Mouse (Mus musculus) brain, adult 2 months (tissue): ENCODE data around the gene Lzts2.

ENCODE experiments used
- DNase-seq: peaks from one replicate; pipeline ENCODE4 v3.0.0; 2011; ENCODE audit warnings: low read depth, low spot score

Gene Lzts2

DNA sequence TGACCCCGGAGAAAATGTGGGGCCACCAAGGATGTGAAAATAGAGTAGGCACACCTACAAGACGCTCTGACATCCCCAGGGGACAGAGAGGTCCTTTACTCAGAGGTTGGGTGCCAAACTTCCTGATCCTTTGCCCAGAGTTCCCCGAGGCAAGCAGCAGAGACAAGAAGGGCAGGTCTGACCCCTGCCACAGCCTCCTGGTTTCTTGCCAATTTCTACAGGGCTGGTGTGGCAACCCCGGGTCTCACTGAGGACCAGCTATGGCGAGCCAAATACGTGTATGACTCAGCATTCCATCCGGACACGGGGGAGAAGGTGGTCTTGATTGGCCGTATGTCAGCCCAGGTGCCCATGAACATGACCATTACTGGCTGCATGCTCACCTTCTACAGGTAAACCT is 35.3 kb downstream of the Lzts2 start:
- DNase-seq = no peak

DNA sequence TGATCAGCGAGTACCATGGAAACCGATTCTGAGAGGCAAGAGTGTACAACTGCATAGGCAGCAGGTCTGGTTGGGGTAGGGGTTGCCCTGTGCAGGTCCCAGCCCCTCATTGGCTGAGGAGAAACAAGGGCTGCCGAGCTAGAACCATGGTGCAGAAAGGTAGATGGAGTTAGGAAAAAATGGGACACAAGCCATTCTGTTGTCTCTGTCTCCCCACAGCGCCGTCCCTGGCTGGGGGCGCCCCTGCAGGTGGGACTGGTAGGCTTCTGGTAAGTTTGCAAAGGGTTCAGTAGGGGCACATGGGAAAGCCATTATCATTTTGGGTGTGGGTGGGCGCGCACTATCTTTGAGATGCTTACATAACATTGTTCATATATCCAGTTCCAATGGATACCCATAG is 39.2 kb downstream of the Lzts2 start:
- no peak for DNase-seq

DNA sequence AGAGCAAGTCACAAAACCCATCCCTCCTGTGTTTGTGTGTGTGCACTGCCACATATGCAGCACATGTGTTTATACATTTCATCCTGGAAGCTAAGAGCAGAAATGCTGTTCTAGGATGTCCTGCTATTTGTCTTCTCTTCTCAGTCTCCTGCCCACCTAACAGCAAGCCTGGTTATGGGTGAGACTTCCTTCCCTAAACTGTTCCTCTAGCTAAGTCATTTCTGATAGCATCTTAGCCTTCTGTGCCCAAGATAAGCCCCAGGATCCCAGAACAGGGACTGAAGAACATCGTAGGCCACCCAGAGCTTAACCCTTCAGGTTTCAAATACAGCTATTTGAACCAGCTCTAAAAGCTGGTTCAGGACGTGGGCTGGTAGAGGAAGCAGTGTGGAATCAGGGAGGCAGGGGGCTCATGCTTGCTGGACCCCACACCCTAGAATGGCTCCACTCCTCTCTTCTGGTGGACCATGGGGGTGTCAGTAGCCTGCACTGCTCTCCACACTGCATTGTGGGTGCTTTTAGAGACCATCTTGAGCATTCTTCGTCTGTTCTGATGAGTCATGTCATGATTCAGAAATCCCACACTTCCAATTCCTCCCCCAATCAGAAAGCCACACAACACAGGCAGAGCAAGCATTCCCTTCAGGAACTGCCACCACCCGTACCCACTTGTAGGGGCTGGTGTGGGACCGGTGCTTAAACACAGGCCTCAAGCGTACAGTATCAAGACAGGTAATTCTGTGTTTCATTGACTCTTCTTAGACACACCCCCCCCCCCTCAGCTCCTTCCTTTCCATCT is 40.9 kb downstream of the Lzts2 start:
- peak; percentile 90 for DNase-seq

DNA sequence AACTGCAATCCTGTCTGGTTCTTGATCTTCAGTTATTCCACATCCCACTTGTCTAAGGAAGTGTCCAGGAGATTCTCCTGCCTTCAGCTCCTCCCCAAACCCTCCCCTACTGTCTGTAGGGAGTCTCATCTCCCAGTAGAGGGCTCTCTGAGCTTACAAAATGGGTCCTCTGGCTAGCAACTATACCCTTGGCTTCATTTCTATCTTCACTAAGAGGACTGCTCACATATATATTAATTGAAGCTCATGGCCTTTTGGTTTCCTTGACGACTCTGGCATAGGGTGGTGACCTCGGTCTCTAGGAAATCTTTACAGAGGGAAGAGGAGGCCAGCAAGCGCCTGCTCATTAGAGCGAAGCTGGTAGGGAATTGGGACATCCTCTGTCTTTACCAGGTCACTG is 42.1 kb downstream of the Lzts2 start:
- DNase-seq = peak; percentile 87

DNA sequence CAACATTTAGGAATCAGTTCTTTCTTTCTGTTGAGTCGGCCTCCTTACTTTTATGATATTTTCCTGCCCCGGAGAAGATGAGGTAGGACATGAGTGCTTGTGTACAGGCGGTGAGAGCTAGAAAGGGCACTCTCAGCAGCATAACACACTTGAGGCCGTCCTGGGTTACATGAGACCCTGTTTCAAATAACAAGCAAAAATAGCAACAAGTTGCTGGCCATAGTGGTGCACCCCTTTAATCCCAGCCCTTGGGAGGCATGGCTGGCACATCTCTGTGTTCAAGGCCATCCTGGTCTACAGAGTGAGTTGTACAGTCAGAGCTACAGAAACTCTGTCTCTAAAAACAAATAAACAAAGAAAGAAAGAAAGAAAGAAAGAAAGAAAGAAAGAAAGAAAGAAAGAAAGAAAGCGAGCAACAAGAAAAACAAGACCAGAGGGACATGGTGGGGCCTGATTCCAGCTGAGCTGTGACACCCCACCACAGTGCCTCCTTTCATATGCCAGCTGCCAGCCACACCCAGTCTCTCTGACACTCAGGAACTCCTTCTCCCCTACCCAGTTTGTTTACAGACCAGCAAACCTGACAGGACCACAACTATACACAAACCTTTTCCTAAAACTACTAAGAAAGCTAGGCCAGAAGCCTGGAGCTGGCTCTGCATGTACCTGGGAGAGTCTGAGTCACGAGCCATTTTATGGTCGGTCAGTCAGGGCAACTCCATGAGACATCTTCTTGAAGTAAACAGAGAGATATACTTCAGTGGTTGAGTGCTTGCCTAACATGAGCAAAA is 42.9 kb downstream of the Lzts2 start:
- no peak for DNase-seq

DNA sequence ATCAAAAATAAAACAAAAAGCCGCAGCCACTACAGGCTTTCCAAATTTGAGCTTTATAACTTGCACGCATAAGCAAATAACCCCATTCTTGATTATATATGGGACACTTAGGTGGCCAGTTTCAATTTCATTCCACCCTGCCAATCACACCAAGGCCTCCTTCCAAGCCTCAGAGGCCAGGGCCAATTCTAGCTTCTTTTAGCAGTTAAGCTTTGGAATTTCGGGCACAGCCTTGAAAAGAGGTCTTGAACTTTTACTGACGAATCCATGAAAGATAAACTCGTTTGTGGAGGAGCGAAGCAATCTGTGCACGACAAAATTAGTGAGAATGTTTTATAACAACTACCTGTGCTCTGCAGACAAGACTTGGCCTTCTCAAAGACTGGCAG is 43.5 kb downstream of the Lzts2 start:
- DNase-seq = no peak

DNA sequence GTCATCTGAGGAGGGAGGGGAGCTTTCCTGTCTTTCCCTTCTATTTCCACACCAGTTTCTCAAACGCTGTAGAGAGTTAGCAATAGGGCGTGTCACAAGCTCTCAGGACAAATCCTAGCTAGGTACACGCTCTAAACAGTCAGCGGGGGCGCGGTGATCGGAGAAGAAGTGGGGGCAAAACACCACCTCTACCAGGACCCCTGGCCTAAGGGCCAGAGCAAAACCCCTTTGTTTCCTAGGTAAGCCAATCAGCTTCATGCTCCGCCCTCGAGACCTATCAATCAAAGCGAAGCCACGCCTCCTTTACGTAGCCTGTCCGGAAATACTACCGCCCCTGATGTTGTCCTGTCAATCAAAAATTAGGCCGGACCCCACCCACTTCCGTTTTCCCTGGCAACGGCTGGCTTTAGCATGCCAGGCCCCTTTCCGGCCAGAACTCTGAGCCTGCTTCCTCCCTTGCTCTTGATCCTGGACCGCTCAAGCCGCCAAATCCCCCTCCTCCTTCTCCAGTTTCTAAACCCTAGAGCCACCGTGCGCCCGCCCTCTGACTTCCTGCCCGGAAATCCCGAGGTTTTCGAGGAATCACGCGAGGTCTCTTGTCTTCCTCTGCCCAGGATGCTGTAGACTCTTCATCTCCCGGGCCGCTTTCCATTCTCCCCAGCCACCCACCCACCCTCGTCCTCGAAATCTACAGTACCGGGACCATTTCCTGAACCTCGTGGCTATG is 44.1 kb downstream of the Lzts2 start:
- DNase-seq = peak; percentile 98

DNA sequence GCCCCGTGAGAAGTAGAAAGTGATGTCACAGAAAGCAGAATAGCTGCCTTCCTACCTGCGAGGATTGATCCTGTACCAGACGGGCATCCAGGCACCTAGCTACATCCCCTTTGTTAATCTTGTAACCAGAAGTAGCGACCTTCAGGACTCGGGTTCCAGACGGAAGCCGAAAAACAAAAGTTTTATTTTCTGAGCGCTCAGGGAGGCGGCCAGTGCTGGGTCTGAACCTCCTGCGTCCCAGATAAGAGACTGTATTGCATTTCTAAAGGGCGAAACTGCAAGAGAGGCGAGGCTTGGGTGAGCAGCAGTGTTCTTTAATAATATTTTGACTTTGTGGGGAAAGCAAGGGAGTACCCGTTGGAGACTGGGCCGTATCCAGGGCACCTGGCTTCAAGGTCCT is 44.6 kb downstream of the Lzts2 start:
- DNase-seq = no peak

DNA sequence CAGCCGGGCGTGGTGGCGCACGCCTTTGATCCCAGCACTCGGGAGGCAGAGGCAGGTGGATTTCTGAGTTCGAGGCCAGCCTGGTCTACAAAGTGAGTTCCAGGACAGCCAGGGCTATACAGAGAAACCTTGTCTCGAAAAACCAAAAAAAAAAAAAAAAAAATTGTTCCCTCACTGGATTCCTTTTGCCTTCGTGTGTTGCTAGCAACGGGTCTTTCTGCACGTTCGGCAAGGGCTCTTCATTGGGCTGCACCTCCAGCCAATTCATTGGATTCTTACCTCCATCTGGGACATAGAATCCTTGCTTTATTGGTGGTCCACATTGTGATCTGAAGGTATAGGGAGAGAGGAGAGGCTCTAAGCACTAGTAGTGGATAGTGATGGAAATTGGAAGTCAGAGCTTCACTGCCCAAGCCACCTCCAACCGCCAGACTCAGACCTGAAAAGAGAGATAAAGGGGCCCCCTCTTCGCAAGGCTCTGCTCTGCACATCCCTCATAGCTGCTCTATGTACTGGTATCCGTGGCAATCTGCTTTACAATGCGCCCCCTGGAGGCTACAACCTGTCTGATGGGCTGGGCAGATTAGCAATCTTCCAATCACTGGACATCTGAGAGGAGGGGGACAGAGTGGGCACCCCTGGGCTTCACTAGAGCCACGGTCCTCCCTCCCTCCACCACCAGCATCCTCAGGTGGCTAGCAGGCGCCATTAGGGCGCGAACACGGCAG is 49.5 kb downstream of the Lzts2 start:
- peak; percentile 73 for DNase-seq

DNA sequence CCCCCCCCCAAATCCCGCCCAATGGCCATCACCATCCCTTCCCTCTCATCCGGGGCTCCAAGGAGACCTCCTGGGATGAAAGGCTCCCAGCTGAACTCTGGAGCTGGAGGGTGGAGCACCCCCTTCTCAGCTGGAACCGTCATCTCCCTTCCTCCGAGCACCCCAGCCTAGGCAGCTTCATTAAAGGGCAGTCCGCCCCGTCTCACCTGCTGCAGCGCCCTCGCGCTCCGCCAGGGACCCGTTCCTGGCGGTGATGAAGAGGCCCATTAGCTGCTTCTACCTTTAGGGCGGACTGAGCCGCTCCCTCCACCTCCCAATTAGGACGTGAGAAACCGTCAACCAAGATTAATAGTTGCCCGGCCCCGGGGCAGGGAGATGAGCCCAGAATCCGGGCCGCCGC is 51.0 kb downstream of the Lzts2 start:
- DNase-seq = no peak

DNA sequence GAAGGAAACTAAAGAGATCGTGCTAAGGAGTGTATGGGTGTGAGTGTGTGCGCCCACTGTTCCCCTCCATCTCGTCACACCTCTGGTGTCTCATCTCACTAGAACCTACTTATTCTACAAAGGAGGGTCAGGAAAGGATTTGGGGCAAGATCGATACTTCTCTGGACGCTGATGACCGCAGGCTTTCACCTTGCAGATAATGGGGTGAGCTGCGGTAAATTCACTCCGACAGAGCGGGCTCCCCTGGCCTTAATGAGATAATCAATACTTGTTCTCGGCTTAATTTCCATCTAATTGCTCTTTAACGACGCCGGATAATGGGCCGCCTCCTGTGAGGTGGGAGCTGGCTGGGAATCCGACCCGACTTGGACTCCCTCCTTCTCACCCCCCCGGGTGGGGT is 53.0 kb downstream of the Lzts2 start:
- DNase-seq = no peak

DNA sequence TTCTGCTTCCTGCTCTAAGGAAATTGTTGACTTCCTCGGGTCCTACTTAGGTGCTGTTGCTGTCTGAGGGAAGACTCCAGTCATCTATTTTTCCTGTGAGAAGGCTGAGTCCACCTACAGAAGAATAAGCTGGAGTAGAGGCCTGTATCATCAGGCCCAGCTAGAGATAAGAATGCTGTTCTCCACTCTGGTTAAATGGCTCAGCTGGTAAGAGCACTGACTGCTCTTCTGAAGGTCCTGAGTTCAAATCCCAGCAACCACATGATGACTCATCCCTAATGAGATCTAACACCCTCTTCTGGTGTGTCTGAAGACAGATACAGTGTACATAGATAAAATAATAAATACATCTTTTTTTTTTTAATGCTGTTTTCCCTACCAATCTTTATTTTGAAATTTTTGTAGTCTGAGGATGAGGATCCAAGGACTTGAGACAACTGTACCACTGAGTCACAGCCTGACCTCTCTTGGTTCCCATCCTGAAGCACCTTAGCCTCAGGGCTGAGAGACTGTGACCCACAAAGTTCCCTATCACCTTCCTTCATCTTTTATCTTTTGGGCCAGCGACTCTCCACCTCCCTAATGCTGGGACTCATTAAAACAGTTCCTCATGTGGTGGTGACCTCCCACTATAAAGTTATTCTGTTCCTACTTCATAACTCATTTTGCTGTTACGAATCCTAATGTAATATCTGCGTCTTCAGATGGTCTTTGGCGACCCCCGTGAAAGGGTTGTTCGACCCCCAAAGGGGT is 53.7 kb downstream of the Lzts2 start:
- no peak for DNase-seq

DNA sequence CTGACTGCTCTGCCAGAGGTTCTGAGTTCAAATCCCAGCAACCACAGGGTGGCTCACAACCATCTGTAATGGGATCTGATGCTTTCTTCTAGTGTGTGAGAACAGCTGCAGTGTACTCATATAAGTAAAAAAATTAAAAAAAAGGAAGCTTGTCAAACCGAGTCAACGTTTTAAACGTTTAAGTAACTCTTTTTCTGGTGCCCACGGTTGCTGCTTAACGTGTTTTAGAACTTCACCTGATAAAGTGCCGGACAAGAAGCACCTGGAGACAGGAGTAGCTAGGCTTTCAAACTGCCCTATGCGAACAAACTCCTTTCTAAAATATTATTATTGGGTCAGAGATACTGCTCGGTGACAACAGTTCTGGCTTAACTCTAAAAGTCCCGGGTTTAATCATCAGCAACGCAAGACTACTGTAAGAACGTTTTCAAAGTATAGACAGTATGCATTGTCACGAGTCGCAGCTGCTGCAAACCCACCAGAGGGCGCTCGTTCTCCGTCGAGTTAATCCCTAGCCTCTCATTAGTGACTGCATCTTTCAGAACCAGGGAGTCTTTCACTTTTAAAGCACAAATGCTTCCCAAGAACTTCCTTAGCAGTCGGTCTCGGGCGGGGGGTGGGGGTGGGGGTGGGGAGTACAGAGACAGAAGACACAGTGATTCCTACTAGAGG is 59.8 kb downstream of the Lzts2 start:
- DNase-seq = peak; percentile 94

DNA sequence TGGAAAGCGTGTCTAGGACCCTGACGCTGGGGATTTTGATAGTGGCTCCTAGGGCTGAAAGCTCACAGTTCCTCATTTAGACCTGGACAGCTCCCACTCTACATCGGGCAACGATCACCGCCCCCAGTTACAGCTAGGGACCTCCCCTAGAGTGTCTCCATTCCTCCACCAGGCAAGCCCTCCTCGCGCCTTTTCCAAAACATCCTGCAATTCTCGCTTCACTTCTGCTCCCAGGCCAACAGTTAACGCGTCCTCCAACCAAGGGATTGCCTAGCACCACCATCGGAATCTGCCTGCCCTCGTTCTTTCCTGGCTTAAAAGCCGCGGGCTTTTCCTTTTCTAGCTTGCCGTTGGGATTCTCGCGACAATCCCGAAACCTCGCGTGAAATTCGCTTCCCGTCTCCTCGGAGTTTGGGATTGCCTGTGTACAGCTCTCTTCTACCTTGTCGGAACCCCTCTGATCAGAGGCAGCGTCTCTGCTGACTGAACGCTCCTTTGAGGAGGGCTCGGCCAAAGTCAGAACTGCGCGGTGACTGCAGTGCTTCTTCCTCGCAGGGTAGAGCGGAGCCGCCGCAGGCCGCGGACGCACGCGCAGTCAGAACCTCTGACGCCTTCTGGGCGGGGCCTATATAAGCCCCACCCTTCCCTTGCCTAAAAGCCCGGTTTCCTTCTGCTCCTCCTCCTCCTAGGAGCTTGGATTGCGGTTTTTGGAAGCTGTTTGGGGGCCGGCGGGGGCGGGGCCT is 60.5 kb downstream of the Lzts2 start, which contains the start of gene Kazald1:
Gene Kazald1 (plus strand): TSS at position 662 of the 743 bp plus-strand sequence.
- peak; percentile 97 for DNase-seq

DNA sequence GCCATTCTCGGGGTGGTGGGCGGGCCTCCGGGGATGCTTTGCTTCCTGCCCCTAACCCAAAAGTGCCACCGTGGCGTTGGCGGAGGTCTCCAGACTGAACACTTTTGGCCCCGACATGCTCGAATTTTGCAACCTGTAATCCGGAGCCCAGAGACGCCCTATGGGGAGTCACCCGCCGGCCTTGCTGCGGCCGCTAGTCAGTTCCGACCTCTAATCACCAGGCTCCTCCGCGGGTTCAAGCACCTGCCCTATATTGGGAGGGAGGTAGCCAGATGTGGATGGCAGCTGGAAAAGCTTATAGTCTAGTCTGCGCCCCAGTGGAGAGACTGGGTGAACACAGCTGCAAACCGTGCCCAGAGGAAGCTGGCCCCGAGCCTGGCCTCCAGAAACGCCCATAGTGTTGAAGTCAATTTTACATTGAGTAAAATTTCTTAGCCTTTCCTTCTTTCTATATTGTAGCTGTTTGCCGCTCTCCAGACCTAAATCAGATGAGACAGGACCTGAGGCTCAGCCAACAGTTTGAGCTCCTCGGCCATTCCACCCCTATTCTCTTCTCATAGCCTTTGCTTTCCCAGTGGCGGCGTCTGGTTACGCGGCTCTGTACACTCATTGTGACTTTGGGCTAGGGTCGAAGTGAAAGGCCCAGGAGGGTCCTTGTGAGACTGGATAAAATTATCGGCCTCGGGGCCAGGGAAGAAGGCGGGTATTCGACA is 61.3 kb downstream of the Lzts2 start:
- DNase-seq = no peak

DNA sequence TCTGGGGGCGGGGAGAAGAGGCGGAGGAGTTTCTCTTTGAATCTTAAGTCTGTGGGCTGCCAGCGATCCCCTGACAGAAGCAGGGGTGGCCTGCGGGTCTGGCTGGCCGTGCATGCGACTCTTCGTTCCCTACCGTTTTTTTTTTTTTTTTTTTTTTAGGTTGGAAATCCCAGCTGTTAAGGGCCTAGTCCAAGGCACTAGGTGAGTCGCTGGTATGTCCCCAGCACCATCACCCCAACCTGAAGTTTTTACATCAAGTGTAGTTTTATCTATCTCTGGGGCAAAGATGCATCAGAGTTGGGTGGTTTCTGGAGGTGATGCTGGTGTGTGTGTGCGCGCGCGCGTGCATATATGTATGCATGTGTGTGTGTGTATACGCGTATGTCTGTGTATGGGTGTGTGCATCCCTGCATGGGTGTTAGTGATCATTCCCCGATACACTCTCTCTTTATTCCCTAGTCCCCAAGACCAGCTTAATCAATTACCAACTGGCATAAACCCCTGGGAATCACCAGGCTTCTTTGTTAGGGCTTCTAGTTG is 61.9 kb downstream of the Lzts2 start:
- DNase-seq = no peak
